Mouse (Mus musculus) ES-Bruce4 (cell line): Measurements from ENCODE around the gene Noxo1. TPM values are rescaled to one million over a fixed set of nuclear protein-coding genes. Genes with fewer than 3 reads are reported as not detected.

Source experiments
- H3K27ac ChIP-seq: 2 replicates; pipeline ENCODE4 v1.5.1; 2012; ENCODE audit warnings: low read length, inconsistent platforms; ENCODE audit not compliant: insufficient read depth
- H3K27me3 ChIP-seq: 2 replicates; pipeline ENCODE4 v1.6.1; 2012; ENCODE audit warnings: mild to moderate bottlenecking, low read length, inconsistent platforms; ENCODE audit not compliant: control insufficient read depth, poor library complexity, insufficient read depth, severe bottlenecking
- H3K36me3 ChIP-seq: 2 replicates; pipeline ENCODE4 v1.6.1; 2012; ENCODE audit warnings: inconsistent platforms, mild to moderate bottlenecking, low read length, moderate library complexity; ENCODE audit not compliant: control insufficient read depth, poor library complexity, insufficient read depth, severe bottlenecking
- H3K4me1 ChIP-seq: one replicate; pipeline ENCODE4 v1.8.1; 2011; ENCODE audit warnings: low read length; ENCODE audit not compliant: control insufficient read depth, insufficient read depth
- H3K4me3 ChIP-seq: 2 replicates; pipeline ENCODE4 v1.5.1; 2011; ENCODE audit warnings: low read depth, mild to moderate bottlenecking, low read length
- H3K9ac ChIP-seq: 2 replicates; pipeline ENCODE4 v1.6.1; 2012; ENCODE audit warnings: low read depth, mild to moderate bottlenecking, inconsistent platforms; ENCODE audit not compliant: poor library complexity, severe bottlenecking
- H3K9me3 ChIP-seq: replicated peaks from 2 replicates; pipeline ENCODE4 v1.6.1; 2012; ENCODE audit warnings: mild to moderate bottlenecking, low read length, inconsistent platforms; ENCODE audit not compliant: control insufficient read depth, poor library complexity, insufficient read depth, severe bottlenecking
- CTCF ChIP-seq: IDR thresholded peaks from one replicate; pipeline ENCODE4 v1.8.1; 2011; ENCODE audit warnings: low read depth, low read length
- EP300 ChIP-seq: IDR thresholded peaks from 2 replicates; pipeline ENCODE4 v1.6.1; 2011; ENCODE audit warnings: low read depth, low read length; ENCODE audit not compliant: insufficient read depth
- POLR2A ChIP-seq: IDR thresholded peaks from one replicate; pipeline ENCODE4 v1.8.1; 2011; ENCODE audit warnings: low read length; ENCODE audit not compliant: insufficient read depth
- polyA plus RNA-seq: library from polyadenylated mRNA; stranded (reverse); fragments of >200 nt; gene quantifications from 2 replicates; pipeline ENCODE4 v1.2.4, GENCODE M21; 2011; ENCODE audit warnings: low read depth; ENCODE audit not compliant: missing spikeins, insufficient read depth, insufficient read length

Gene Noxo1
- polyA plus RNA-seq, 1 experiment = 2.3 TPM

DNA sequence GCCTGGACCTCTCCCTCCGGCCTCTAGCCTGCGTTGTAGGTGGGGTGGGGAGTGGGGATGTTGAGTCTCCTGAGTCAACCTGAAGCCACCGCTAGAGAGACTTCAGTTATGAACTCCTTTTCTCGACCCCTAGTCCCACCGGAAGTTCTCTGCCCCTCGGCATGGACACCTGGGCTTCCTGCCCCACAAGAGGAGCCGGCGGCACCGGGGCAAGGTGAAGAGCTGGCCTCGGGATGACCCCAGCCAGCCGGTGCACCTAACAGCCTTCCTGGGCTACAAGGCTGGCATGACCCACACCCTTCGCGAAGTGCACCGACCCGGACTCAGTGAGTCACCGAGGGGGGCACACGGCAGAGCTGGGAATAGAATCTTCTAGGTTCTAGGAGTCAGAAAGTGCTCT, 32.1 kb downstream of the Noxo1 start:
- peaks cover 2% of the 10 kb centered on the region for H3K4me1 ChIP-seq
- no peak for TF ChIP-seq POLR2A
- no peak for TF ChIP-seq CTCF
- TF ChIP-seq EP300 = no peak
- H3K27ac ChIP-seq = no peak overlapping the region
- no peaks in the 10 kb centered on the region for H3K27me3 ChIP-seq
- no peaks in the 10 kb centered on the region for H3K9me3 ChIP-seq
- peak overlapping the region; percentile 30; the same call in 1 of the 2 replicates for H3K9ac ChIP-seq
- H3K4me3 ChIP-seq = peak overlapping the region; percentile 31; the same call in 1 of the 2 replicates
- H3K36me3 ChIP-seq = no peaks in the 10 kb centered on the region

DNA sequence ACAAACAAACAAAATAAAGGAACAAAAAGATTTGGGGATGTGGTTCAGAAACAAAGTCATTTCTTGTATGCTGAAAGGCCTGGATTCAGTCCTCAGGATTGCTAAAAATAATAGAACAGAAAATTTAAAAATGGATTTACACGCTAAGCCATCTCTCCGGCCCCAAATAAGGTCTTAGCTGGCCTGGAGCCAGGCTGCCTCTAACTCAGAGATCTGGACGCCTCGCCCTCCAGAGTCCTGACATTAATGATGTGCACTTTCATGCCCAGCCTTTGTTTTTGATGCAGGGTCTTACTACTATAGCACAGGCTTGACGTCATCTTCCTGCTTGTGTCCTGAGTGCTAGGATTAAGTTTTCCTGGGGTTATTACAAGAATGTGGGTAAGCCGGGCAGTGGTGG, 33.0 kb downstream of the Noxo1 start:
- no peak overlapping the region for H3K9ac ChIP-seq
- H3K4me1 ChIP-seq = peaks cover 2% of the 10 kb centered on the region
- no peaks in the 10 kb centered on the region for H3K36me3 ChIP-seq
- H3K27ac ChIP-seq = no peak overlapping the region
- H3K4me3 ChIP-seq = no peak overlapping the region
- TF ChIP-seq POLR2A (no peak), CTCF (no peak), EP300 (no peak)
- no peaks in the 10 kb centered on the region for H3K27me3 ChIP-seq
- no peaks in the 10 kb centered on the region for H3K9me3 ChIP-seq

GRCm38 (mm10) chr17:24730787-24731186, 34.8 kb downstream of the Noxo1 start:
- Histone ChIP-seq H3K36me3 (no peaks in the 10 kb centered on the region), H3K27me3 (no peaks in the 10 kb centered on the region), H3K9ac (no peak overlapping the region), H3K4me1 (peaks cover 2% of the 10 kb centered on the region), H3K9me3 (no peaks in the 10 kb centered on the region), H3K4me3 (no peak overlapping the region), H3K27ac (no peak overlapping the region)
- TF ChIP-seq POLR2A = no peak

- Histone ChIP-seq H3K27ac (no peak overlapping the region), H3K27me3 (no peaks in the 10 kb centered on the region), H3K9me3 (no peaks in the 10 kb centered on the region), H3K4me3 (no peak overlapping the region), H3K9ac (no peak overlapping the region), H3K36me3 (no peaks in the 10 kb centered on the region), H3K4me1 (peaks cover 2% of the 10 kb centered on the region)
- TF ChIP-seq POLR2A = no peak
- TF ChIP-seq EP300 = no peak
- no peak for TF ChIP-seq CTCF
These were observed 36.4 kb downstream of the Noxo1 start for GRCm38 (mm10) chr17:24732233-24732935.

GRCm38 (mm10) chr17:24733434-24734050, 37.5 kb downstream of the Noxo1 start:
- no peaks in the 10 kb centered on the region for H3K9me3 ChIP-seq
- no peak overlapping the region for H3K27ac ChIP-seq
- no peak overlapping the region for H3K9ac ChIP-seq
- H3K4me3 ChIP-seq = no peak overlapping the region
- H3K4me1 ChIP-seq = peaks cover 2% of the 10 kb centered on the region
- no peak for TF ChIP-seq CTCF
- TF ChIP-seq EP300 = no peak
- TF ChIP-seq POLR2A = no peak
- no peaks in the 10 kb centered on the region for H3K27me3 ChIP-seq
- H3K36me3 ChIP-seq = no peaks in the 10 kb centered on the region

DNA sequence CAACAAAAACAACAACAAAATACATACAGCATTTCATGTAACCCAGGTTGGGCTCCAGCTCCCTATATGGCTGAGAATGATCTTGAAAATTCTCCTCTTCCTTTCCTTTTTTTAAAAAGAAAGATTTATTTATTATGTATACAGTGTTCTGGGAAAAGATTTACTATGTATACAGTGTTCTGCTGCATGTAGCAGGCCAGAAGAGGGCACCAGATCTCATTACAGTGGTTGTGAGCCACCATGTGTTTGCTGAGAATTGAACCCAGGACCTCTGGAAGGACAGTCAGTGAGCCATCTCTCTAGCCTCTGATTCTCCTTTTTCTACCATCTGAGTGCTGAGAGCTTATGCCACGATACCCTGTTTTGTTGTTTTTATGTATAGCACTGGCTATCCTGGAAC, 38.5 kb downstream of the Noxo1 start:
- Histone ChIP-seq H3K4me3 (no peak overlapping the region), H3K9ac (no peak overlapping the region), H3K4me1 (peaks cover 2% of the 10 kb centered on the region), H3K36me3 (no peaks in the 10 kb centered on the region), H3K27me3 (no peaks in the 10 kb centered on the region), H3K9me3 (no peaks in the 10 kb centered on the region), H3K27ac (no peak overlapping the region)
- TF ChIP-seq POLR2A (no peak), EP300 (no peak), CTCF (no peak)
